Mouse (Mus musculus) forelimb bud, embryonic 11.5 days (tissue): ENCODE data around the gene Scmh1.

Experiments
- DNase-seq: peaks from one replicate; pipeline ENCODE4 v3.0.0-alpha.2; 2012; ENCODE audit warnings: low read depth, low spot score

Scmh1 gene

DNA sequence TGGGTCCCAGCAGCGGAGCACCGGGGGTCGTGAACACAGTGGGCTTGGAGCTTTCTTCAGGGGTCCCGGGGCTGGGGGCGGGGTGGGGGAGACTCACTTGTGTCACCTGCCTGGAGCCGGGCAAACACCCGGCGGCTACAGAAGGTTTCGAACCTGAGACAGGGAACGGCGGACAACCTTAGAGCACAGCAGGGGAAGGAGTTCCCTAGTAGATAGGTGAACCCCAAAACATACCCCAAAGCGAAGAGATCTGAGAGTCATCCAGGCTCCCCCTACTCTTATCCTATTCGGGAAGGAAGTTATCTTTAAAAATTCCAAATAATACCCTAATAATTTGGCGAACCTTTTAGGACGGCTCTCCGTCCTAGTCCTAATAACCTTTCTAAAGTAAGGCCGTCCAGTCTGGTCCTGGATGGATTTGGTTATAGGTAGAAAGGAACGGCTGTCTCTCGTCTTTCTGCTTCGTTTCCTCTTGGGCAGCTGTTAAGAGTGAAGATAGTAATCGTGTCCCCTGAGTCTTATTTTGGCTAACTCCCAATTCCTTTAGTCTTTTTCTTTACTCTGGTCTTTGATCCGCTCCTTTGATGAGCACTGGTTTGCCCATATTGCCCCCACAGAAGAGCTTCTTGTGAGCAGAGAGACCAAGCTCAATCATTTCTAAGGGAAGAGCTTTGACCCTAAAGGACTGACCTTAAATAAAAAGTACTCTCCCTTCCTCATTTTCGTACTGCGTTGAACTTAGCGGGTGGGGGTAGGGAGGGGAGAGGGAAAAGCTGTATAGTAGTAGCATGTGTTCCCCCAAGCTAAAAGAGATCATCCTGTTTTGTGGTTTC is 941 bp downstream of the Scmh1 start:
- no peak for DNase-seq

GRCm38 (mm10) chr4:120406639-120407273 is 1.7 kb downstream of the Scmh1 start:
- DNase-seq = no peak

DNA sequence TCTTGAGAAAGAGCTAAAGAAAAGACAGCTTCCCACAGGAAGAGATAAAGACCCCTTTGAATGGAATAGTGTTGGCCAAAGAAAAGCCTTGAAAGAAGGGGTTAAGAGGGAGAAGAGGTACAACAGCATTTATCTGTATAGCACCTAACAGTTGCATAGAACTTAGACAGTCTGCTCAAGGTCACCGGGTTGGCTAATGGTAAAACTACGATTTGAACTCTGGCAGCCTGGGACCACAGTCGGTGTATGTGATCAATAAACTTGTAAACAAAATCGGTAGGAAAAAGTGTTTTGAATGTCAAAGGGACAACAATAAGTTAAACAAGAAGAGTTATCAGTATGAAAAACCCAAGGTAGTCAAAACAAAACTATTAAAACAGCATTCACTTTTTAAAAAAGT is 13.0 kb downstream of the Scmh1 start:
- no peak for DNase-seq

DNA sequence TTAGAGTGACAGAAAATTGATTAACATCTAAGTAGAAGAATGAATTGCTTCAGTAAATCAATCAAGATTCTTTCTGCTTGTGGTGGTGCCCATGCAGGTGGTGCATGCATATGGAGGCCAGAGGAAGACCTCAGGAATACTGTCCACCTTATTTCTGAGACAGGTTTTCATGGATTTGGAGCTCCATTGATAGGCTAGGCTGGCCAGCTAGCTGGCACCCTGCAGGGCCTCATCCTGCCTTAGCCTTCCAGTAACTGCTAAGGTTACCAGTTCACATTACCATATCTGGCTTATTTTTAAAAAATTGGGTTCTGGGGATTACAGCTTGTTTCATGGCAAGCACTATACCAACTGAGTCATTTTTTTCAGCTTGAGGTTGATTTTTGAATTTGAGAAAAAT is 15.1 kb downstream of the Scmh1 start:
- DNase-seq = no peak

GRCm38 (mm10) chr4:120420685-120421084 is 15.6 kb downstream of the Scmh1 start:
- DNase-seq = no peak

DNA sequence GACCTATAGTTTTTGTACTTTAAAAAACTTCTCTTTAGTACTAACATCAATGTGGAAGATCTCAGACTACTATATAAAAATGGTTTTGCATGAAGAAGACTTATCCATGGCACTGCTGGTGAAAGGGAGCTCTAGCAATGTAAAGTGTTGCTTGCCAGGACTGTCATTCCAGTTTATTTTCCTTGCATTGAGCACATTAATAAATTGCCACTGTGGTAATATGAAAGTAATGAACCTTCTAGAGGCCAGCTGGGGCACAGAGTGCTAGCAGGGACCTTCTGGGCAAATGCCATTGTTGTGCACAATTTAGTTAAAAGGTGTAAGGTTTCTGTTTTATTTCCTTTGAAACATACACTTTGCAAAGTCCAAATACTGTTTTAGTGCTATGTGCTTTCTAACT is 25.5 kb downstream of the Scmh1 start:
- DNase-seq = no peak

DNA sequence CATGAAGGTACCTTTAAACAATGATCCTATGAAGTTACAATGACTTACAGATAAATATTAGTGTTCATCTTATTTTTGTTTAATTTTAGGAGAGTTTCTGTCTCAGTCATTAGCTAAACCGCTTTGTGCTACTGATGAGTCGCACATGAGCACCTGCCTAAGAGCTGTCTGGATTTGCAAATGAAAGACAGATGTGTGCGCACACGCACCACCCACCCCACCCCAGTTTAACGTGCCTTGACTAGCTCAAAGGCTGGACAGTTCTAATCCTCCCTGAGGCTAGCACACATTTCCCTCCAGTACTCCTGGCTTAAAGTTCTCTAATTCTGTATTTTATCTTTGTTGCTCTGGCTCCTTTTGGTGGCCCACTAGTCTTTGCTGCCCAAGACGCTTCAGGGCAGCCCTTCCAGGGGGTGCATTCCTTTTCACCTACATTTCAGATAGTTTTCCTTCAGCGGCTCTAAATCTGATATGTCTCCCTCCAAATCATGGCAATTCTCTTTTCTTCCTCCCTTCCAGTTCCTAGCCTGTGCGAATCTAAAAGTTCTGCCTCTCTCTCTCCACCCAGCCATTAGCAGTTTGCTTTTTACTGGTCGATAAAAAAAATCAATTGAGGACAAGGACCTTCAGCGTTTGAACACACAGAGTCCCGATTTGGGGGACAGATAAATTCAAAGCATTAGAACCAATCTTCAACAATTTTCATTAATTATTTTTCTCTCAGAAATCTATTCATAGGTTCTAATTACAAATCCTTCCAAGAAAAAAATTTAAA is 27.7 kb downstream of the Scmh1 start:
- peak; percentile 29 for DNase-seq

DNA sequence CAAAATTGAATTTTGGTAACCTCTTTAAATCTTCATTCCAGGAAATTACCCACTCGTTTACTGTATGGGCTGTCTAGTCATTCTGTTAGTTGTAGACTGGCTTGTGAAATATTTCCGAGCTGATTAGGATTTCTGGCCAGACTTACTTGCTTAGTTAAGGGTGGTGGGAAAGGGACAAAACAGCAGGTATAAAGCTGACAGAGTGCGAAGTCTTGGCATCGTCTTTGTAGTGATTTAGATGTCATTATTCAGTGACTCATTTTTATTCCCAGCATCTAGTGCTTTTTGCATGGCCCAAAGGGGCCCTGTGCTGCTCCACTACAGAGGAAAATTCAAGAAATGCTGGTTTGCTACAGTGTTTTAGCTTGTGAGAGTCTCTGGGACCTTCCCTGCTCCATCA is 56.7 kb downstream of the Scmh1 start:
- DNase-seq = no peak

DNA sequence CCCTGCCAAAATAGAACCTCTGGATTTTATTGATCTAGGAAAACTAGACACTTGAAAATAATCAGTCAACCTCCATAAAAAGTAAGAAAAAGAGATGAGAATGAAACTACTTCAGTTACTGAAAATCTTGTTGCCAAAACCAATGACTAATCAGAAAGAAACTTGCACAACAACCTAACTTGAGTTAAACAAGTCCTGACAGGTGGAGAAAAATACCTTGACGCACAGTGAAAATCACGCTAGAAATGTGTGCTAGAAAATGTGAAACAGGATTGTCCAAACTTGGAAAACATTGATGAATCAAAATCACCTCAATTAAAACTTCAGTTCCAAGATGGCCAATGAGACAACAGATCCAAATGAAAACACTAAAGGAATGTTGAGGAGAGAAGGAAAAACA is 67.9 kb downstream of the Scmh1 start:
- no peak for DNase-seq

GRCm38 (mm10) chr4:120487707-120488106 is 82.6 kb downstream of the Scmh1 start:
- no peak for DNase-seq

- DNase-seq = no peak
Observed at GRCm38 (mm10) chr4:120506955-120507354, 101.9 kb downstream of the Scmh1 start.

- no peak for DNase-seq
Observed at GRCm38 (mm10) chr4:120511203-120511602, 106.1 kb downstream of the Scmh1 start.

DNA sequence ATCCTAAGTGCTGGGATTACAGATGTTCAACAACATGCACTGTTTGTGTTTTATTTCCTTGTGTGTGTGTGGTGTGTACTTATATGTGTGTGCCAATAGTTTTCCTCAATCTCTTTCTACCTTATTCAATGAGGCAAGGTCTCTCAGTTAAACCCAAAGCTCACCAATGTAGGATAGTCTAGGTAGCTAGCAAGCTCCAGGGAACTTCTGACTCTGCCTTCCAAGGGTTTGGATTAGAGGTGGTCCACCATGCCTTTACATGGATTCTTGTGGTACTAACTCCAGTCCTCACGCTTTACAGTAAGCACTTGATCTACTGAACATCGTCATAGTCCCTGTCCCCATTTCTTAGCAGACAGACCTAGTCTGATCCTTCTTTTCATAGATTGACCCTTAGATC is 109.3 kb downstream of the Scmh1 start:
- DNase-seq = no peak

GRCm38 (mm10) chr4:120516491-120516890 is 111.4 kb downstream of the Scmh1 start:
- DNase-seq = no peak

GRCm38 (mm10) chr4:120516907-120517306 is 111.8 kb downstream of the Scmh1 start:
- DNase-seq = no peak

DNA sequence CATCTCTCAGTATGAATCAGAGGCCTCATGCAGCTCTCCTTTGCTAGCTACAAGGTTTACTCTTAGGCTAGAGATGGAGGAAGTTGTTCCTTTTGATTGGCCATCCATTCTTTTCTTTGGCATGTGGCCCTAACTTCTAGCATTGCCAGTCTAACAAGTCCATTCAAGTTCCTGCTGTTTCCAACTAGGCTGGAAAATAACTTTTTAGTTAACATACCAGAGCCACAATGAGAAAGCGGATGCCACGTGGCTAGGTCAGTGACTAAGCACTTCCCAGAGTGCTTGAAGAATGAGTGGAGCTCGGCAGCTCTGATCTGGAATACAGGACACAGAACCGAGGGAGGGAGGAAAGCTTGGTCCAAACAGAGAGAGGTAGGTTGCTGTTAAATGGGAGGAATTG is 112.3 kb downstream of the Scmh1 start:
- no peak for DNase-seq

- no peak for DNase-seq
Observed at GRCm38 (mm10) chr4:120521761-120522160, 116.7 kb downstream of the Scmh1 start.

- DNase-seq = no peak
Observed at GRCm38 (mm10) chr4:120522351-120522750, 117.3 kb downstream of the Scmh1 start.

GRCm38 (mm10) chr4:120523092-120523491 is 118.0 kb downstream of the Scmh1 start:
- DNase-seq = no peak

DNA sequence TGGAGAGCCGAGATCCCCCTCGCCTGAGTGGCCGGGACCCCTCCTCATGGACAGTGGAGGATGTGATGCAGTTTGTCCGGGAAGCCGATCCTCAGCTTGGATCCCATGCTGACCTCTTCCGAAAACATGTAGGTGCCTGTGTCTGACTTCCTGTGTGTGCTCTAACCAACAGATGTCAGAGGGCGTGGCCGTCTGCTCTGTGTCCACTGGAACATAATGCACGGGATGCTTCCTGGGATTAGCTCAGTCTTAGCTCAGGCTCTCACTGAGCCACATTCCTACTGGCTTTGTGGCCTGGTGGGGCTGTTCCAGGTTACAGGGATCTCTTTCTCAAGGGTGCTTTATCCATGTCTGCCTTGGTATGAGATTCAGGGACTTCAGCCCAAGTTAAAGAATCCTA is 123.1 kb downstream of the Scmh1 start:
- DNase-seq = no peak

- no peak for DNase-seq
Observed at GRCm38 (mm10) chr4:120531986-120532385, 126.9 kb downstream of the Scmh1 start, which contains the start of gene Slfnl1. Gene Slfnl1, plus strand, starts transcription at chr4:120532231.

DNA sequence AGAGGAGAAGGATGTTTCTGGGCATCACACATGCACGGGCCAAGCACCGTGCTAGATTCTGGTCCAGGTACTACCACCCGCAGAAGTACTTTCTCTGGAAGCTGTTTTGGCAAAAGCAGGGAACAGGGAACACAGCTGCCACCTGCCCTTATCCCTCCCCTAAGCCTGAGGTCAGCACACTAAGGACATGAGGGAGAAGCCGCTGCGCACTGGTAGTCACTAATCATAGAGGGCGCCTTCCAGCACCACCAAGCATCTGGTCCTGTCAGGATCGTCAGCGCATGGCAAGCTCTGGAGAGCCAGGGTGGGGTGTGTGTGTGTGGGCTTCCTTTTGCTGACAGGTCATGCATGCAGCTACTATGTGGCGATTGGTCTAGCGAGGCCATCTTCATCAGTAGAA is 133.6 kb downstream of the Scmh1 start:
- no peak for DNase-seq
